Mouse (Mus musculus): ENCODE measurements around the gene Dnah8.

DNA sequence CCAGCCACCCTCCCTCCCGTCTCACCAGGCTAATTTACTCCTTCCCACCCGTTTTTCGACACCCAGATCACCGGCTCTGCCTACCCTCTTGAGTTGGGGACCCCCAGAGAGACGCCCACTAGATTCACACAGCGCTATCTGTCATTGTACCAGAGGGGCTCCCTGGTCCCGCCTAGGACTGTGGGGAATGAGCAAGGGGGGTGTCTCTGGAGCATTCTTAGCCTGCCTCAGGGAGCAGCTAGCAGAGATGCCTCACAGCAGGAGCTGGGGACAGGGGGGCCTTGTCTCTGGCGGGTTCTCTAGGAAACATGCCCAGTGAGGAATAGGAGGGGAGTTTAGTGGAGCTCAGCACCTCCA lies 287.6 kb downstream of the Dnah8 start:
- TF ChIP-seq POLR2A (IDR thresholded peaks at IDR 0.05; ENCODE audit: insufficient read depth, low read depth, low read length) = no peak
- TF ChIP-seq CTCF (IDR thresholded peaks at IDR 0.05; ENCODE audit: insufficient read depth, low read depth, low read length) = no peak
